In the genomic region with DNA sequence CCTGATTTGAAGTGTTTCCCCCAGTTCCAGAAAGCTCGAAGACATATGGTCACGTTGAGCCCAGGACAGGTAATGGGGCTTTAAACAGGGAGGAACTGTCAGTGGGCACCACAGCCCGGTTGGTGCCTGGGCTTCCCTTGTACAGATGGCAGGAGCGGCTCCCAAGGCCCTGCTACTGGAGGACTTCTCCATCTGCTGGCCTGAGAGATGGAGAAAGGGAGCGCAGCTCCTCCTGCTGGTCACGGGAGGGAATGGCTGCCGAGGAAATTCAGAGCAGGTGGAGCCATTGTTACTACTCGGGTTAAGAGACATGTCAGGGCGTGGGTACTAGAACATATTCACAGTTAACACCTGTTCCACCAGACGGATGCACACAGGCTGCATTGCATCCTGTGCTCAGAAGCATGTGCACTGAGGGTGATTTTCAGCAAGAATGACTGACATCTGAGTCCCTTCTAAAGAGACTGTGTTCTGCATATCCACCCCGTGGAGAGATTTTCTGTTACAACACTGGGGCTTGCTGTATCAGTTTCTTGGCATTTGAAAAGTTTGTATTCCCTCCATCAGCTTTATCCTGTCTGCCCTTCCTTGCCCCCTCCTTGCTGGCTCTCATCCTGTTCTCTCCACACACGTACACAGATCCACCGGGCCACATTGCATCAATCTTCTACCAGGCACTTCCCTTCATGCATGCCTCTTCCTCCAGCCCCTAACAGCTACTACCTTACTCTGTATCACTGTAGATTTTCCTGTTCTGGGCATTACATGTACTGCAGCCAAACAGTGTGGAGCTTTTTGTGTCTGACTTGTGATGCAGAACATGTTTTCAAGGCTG, we compare ENCODE assay signal across 9 mouse cellular contexts. TPM values are rescaled to one million over a fixed set of nuclear protein-coding genes. Genes with fewer than 3 reads are reported as not detected.
DNase-seq lines count a peak whose midpoint lies in the region; ATAC-seq and TF ChIP-seq lines count a peak whose summit lies in the region.
"Had no signal": no experiment of that assay in that cellular context is flagged by ENCODE, and none has a peak within 500 bp of the region (broad histone marks: within the 10 kb centered on the region; RNA-seq: fewer than 3 reads in every experiment).

No protein-coding gene starts in this region.

- peak; percentile 99 for TF ChIP-seq CTCF in lung, embryonic 14.5 days (IDR thresholded peaks at IDR 0.05; ENCODE audit: low read depth)

- no peaks in the 10 kb centered on the region for H3K36me3 ChIP-seq in forebrain, embryonic 15.5 days
- peaks cover 9% of the 10 kb centered on the region; the same call in 1 of the 2 replicates for H3K36me3 ChIP-seq in lung, embryonic 14.5 days (ENCODE audit: insufficient read depth)

- H3K4me1 ChIP-seq in forebrain, embryonic 15.5 days = no peaks in the 10 kb centered on the region
- no peaks in the 10 kb centered on the region for H3K4me1 ChIP-seq in lung, embryonic 14.5 days (ENCODE audit: insufficient read depth)

- 34% methylated on average over 13 of the region's 13 CpGs for WGBS in forebrain, embryonic 15.5 days
- 33% methylated on average over 13 of the region's 13 CpGs for WGBS in lung, embryonic 14.5 days

- no peak overlapping the region for H3K27ac ChIP-seq in forebrain, embryonic 15.5 days (replicated peaks)
- H3K27ac ChIP-seq in lung, embryonic 14.5 days (ENCODE audit: low read depth) = no peak overlapping the region

- H3K4me2 ChIP-seq in forebrain, embryonic 15.5 days (replicated peaks) = no peak overlapping the region
- no peak overlapping the region for H3K4me2 ChIP-seq in lung, embryonic 14.5 days

- no peak overlapping the region for H3K9ac ChIP-seq in forebrain, embryonic 15.5 days (replicated peaks)
- no peak overlapping the region for H3K9ac ChIP-seq in lung, embryonic 14.5 days

- peak; percentile 97 for ATAC-seq in cerebellum, adult (ENCODE audit: insufficient number of reproducible peaks, low FRiP score, low TSS enrichment)
- peak; percentile 87 for ATAC-seq in forebrain, embryonic 15.5 days (replicated peaks)
- peak; percentile 92 for ATAC-seq in hematopoietic stem cell, adult 5-6 weeks (replicated peaks in 1 of 2; ENCODE audit: insufficient read depth in 1 of 2, low FRiP score in 2 of 2, low TSS enrichment in 1 of 2, low read depth in 1 of 2, poor library complexity in 2 of 2, severe bottlenecking in 2 of 2)
- ATAC-seq in lung, embryonic 14.5 days (ENCODE audit: insufficient read depth) = peak; percentile 86

- peak; percentile 70 for DNase-seq in ES-CJ7 (ENCODE audit: low read depth, low spot score)
- DNase-seq in layer of hippocampus, adult 8-10 months (ENCODE audit: low spot score in 2 of 2) = peak; percentile 68 to 88
- peak; percentile 85 for DNase-seq in lung, embryonic 14.5 days
- DNase-seq in ovary, postnatal 10 days (ENCODE audit: low spot score) = peak; percentile 56
- DNase-seq in thymus, postnatal 0 days (ENCODE audit: low spot score) = peak; percentile 89

- H3K4me3 ChIP-seq in forebrain, embryonic 15.5 days = no peak overlapping the region
- no peak overlapping the region for H3K4me3 ChIP-seq in lung, embryonic 14.5 days (ENCODE audit: low read depth, low read length)
- H3K4me3 ChIP-seq: megakaryocyte, embryonic 14.5 days had no signal

- no peaks in the 10 kb centered on the region for H3K27me3 ChIP-seq in forebrain, embryonic 15.5 days
- H3K27me3 ChIP-seq in lung, embryonic 14.5 days (ENCODE audit: insufficient read depth, low read length) = no peaks in the 10 kb centered on the region

- no peaks in the 10 kb centered on the region for H3K9me3 ChIP-seq in forebrain, embryonic 15.5 days
- H3K9me3 ChIP-seq in lung, embryonic 14.5 days (ENCODE audit: low read depth, low read length) = no peaks in the 10 kb centered on the region
- H3K9me3 ChIP-seq: megakaryocyte, embryonic 14.5 days had no signal

RNA-seq across cellular contexts. Expression of gene Hspbap1, which starts 47.3 kb away (rescaled TPM):
- polyA plus RNA-seq in forebrain, embryonic 15.5 days (2015; fragmentation: Nextera tagmentation; extraction: Ambion mirVana) = 22.4 and 23.7 TPM in 2 replicates
- total RNA-seq in hematopoietic stem cell, adult 5-6 weeks (2017) = 2.4 TPM in 2 replicates
- total RNA-seq in layer of hippocampus, adult 8-10 months (2022) = 1 to 10 TPM; 6.5 to 9.0 (median 7.3) TPM
- polyA plus RNA-seq in lung, embryonic 14.5 days (2014; fragmentation: Nextera tagmentation; extraction: Ambion mirVana) = 16.0 and 16.4 TPM in 2 replicates
- polyA plus RNA-seq in thymus, postnatal 0 days (2015; fragmentation: Nextera tagmentation; extraction: Ambion mirVana) = 17.1 and 18.5 TPM in 2 replicates

RNA-seq across cellular contexts. Expression of gene Dirc2, which starts 48.3 kb away (rescaled TPM):
- polyA plus RNA-seq in forebrain, embryonic 15.5 days (2015; fragmentation: Nextera tagmentation; extraction: Ambion mirVana) = 33.1 and 40.1 TPM in 2 replicates
- total RNA-seq in hematopoietic stem cell, adult 5-6 weeks (2017) = 7.9 and 10.0 TPM in 2 replicates
- 10 to 100 TPM; 60.9 to 68.2 (median 64.7) TPM for total RNA-seq in layer of hippocampus, adult 8-10 months (2022)
- 16.0 and 16.5 TPM in 2 replicates for polyA plus RNA-seq in lung, embryonic 14.5 days (2014; fragmentation: Nextera tagmentation; extraction: Ambion mirVana)
- polyA plus RNA-seq in thymus, postnatal 0 days (2015; fragmentation: Nextera tagmentation; extraction: Ambion mirVana) = 10.6 and 11.4 TPM in 2 replicates

RNA-seq across cellular contexts. Expression of gene Parp14, which starts 53.9 kb away (rescaled TPM):
- polyA plus RNA-seq in forebrain, embryonic 15.5 days (2015; fragmentation: Nextera tagmentation; extraction: Ambion mirVana) = 0.19 and 0.26 TPM in 2 replicates
- total RNA-seq in hematopoietic stem cell, adult 5-6 weeks (2017) = 36.6 and 38.7 TPM in 2 replicates
- total RNA-seq in layer of hippocampus, adult 8-10 months (2022) = 1 to 10 TPM; 1.3 to 5.4 (median 3.2) TPM
- polyA plus RNA-seq in lung, embryonic 14.5 days (2014; fragmentation: Nextera tagmentation; extraction: Ambion mirVana) = 0.58 and 0.74 TPM in 2 replicates
- polyA plus RNA-seq in thymus, postnatal 0 days (2015; fragmentation: Nextera tagmentation; extraction: Ambion mirVana) = 5.3 and 5.5 TPM in 2 replicates
